Mouse (Mus musculus) stomach, embryonic 14.5 days (tissue): Measurements from ENCODE around the gene 1700012B07Rik. TPM values are rescaled to one million over a fixed set of nuclear protein-coding genes. Genes with fewer than 3 reads are reported as not detected.

Experiments
- ATAC-seq: fragments of 200-750 bp; cut with Nextera tagmentation; 2 replicates; pipeline ENCODE4 v1.8.0; 2017; ENCODE audit warnings: low read depth, moderate TSS enrichment; ENCODE audit not compliant: insufficient number of reproducible peaks, insufficient read depth, low FRiP score
- H3K27ac ChIP-seq: fragments of 300-500 bp; sonication (generic); 2 replicates; pipeline ENCODE4 v1.5.1; 2014; ENCODE audit warnings: mild to moderate bottlenecking, low read length, moderate library complexity, mixed read lengths
- H3K27me3 ChIP-seq: fragments of 300-500 bp; sonication (generic); 2 replicates; pipeline ENCODE4 v1.6.1; 2014; ENCODE audit warnings: low read length, control low read depth, mixed read lengths; ENCODE audit not compliant: control insufficient read depth, insufficient read depth
- H3K36me3 ChIP-seq: fragments of 300-500 bp; sonication (generic); 2 replicates; pipeline ENCODE4 v1.6.1; 2014; ENCODE audit warnings: mild to moderate bottlenecking, control low read depth, low read length, moderate library complexity, mixed read lengths; ENCODE audit not compliant: control insufficient read depth, insufficient read depth
- H3K4me1 ChIP-seq: fragments of 300-500 bp; sonication (generic); 2 replicates; pipeline ENCODE4 v1.6.1; 2014; ENCODE audit warnings: low read length, control low read depth, mixed read lengths; ENCODE audit not compliant: control insufficient read depth, insufficient read depth
- H3K4me2 ChIP-seq: fragments of 300-500 bp; sonication (generic); replicated peaks from 2 replicates; pipeline ENCODE4 v1.6.1; 2014; ENCODE audit warnings: low read depth, low read length, control low read depth
- H3K4me3 ChIP-seq: fragments of 300-500 bp; sonication (generic); 2 replicates; pipeline ENCODE4 v1.5.1; 2014; ENCODE audit warnings: low read depth, low read length, control low read depth
- H3K9ac ChIP-seq: fragments of 300-500 bp; sonication (generic); replicated peaks from 2 replicates; pipeline ENCODE4 v1.6.1; 2014; ENCODE audit warnings: low read depth, mild to moderate bottlenecking, control low read depth, low read length, moderate library complexity, mixed read lengths
- H3K9me3 ChIP-seq: fragments of 300-500 bp; sonication (generic); 2 replicates; pipeline ENCODE4 v1.6.1; 2016; ENCODE audit warnings: low read depth, low read length, control low read depth; ENCODE audit not compliant: control insufficient read depth
- WGBS: fragments of 180-500 bp; shearing (Covaris S2); extraction: QIAGEN DNeasy Blood & Tissue Kit; methylation state at CpG from one replicate; pipeline ENCODE4 v1.1.7; 2014; 5-methylcytosine and 5-hydroxymethylcytosine counted together
- polyA plus RNA-seq: library from polyadenylated mRNA; unstranded; fragments of >200 nt; fragmentation: Nextera tagmentation; extraction: Ambion mirVana; gene quantifications from 2 replicates; pipeline ENCODE4 v1.2.1, GENCODE M21; 2014

The 1700012B07Rik gene
- polyA plus RNA-seq, 1 experiment from 2014 or later = not detected

DNA sequence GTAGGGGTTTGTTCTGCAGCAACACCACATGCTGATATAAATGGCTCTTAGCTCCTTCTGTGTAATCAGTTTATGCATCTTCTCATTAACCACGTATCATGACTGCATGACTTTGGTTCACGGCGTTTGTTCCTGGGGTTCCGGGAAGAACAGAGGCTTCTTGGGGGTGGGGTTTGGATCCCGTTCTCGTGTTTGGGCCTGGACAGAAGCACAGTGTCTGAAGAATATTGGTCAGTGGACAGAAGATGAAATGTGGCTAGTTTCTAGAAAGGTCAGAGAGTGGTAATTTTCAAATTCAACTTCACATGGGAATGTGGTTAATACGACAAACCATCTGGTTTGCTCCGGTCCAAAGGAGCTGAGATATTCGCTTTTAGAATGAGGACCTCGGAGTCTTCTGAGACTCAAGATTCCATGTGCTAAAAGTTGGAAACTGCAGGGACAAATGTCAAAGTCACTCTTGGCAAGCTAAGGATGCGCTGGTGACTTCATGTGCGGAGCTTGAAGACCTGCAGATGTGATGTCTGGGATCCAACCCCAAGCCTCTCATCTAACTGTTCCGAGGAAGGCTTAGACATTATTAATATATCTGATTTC lies 35.3 kb downstream of the 1700012B07Rik start:
- no peak overlapping the region for H3K27ac ChIP-seq
- H3K4me1 ChIP-seq = no peaks in the 10 kb centered on the region
- H3K9me3 ChIP-seq = no peaks in the 10 kb centered on the region; the same call in 1 of the 2 replicates
- no peak for ATAC-seq
- H3K4me2 ChIP-seq = no peak overlapping the region
- no peak overlapping the region for H3K9ac ChIP-seq
- no peaks in the 10 kb centered on the region for H3K27me3 ChIP-seq
- no peaks in the 10 kb centered on the region for H3K36me3 ChIP-seq
- 85% methylated on average over 13 of the region's 13 CpGs for WGBS
- no peak overlapping the region for H3K4me3 ChIP-seq

DNA sequence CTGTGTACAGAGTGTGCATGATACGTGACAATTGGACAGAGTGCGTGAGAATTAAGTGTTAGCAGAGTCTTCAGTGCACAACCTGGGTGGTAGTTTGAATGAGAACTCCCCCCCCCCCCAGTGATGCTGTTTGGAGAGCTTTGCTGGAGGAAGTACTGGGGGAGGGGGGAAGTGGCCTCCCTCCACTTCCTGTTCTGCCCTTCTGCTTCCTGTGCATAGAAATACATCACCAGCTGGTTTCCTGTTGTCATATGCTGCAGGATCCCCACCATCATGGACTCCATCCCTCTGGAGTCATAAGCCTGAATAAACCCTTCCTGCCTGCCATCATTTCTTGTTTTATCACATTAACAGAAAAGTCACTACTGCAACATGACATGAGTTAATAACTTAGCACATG lies 35.9 kb downstream of the 1700012B07Rik start:
- H3K9me3 ChIP-seq = no peaks in the 10 kb centered on the region; the same call in 1 of the 2 replicates
- no peaks in the 10 kb centered on the region for H3K36me3 ChIP-seq
- H3K4me1 ChIP-seq = no peaks in the 10 kb centered on the region
- no peaks in the 10 kb centered on the region for H3K27me3 ChIP-seq
- no peak for ATAC-seq
- no peak overlapping the region for H3K27ac ChIP-seq
- no peak overlapping the region for H3K9ac ChIP-seq
- H3K4me3 ChIP-seq = no peak overlapping the region
- 94% methylated on average over 2 of the region's 2 CpGs for WGBS
- no peak overlapping the region for H3K4me2 ChIP-seq

DNA sequence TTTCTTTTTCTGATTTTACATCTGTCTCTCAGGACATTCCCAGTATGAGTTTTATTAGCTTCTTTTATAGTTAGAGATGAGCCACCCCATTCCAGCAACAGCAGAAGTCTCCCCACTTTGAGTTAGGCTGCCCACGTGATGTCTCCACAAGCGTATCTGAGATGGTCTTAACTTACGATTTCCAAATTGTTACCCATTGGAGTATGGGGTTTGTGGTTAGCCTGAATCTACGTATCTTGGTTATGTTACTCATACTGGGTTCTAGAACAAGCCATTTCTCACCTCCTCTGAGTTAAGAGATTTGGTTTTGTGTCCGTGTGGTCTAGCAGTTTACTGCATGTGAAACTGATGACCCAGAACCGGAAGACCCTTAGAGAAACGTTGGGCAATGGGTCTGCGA lies 37.6 kb downstream of the 1700012B07Rik start:
- H3K4me2 ChIP-seq = no peak overlapping the region
- no peak for ATAC-seq

DNA sequence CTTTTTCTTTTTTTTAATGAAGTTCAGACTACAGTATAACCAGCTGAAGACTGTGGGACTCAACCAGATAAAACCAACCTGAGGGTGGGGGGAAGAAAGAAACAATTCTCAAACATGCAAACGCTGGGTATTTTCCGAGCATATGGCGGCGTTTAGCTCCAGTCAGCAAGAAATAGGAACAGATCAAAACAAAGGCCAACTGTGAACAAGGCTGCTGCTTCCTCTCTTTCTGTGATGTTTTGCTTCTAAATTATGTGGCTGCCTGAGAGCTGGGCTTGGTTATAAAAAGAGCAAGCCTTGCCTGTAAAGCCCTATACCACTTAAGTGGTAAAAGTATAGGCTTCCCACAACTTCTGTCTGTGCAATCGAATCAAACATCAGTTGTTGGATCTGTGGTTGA lies 42.5 kb downstream of the 1700012B07Rik start:
- Histone ChIP-seq H3K9ac (no peak overlapping the region), H3K27me3 (no peaks in the 10 kb centered on the region), H3K27ac (no peak overlapping the region), H3K9me3 (no peaks in the 10 kb centered on the region), H3K4me2 (no peak overlapping the region), H3K4me1 (no peaks in the 10 kb centered on the region), H3K36me3 (no peaks in the 10 kb centered on the region), H3K4me3 (no peak overlapping the region)
- WGBS = 81% methylated on average over 5 of the region's 5 CpGs
- ATAC-seq = no peak

More for the DNA sequence above, 37.6 kb downstream of the 1700012B07Rik start:
- no peak overlapping the region for H3K9ac ChIP-seq
- no peaks in the 10 kb centered on the region for H3K4me1 ChIP-seq
- H3K27ac ChIP-seq = no peak overlapping the region
- no peaks in the 10 kb centered on the region; the same call in 1 of the 2 replicates for H3K9me3 ChIP-seq
- no peaks in the 10 kb centered on the region for H3K36me3 ChIP-seq
- H3K27me3 ChIP-seq = no peaks in the 10 kb centered on the region
- H3K4me3 ChIP-seq = no peak overlapping the region
- 84% methylated on average over 8 of the region's 8 CpGs for WGBS

DNA sequence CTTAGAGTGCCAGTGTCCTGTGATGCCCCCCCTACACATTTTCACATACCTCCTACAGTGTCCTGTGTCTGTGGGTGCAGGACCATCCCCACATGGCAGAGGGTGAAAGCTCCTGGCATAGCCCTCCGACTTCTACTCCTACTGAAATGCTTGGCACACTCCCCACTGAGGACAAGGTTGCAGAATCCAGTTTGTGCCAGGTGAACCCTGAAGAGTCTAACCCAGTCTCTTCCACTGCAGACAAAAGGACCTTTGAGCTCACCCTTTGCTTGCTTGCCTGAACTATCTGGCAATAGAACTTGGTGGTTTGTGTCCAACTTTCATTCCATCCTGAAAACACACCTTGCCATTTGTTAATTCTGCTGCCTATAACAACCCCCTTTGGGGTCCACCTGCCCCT lies 56.5 kb downstream of the 1700012B07Rik start:
- 75% methylated on average over 1 of the region's 1 CpGs for WGBS
- ATAC-seq = no peak
- H3K4me3 ChIP-seq = no peak overlapping the region
- no peaks in the 10 kb centered on the region for H3K36me3 ChIP-seq
- no peaks in the 10 kb centered on the region for H3K27me3 ChIP-seq
- H3K9ac ChIP-seq = no peak overlapping the region
- no peaks in the 10 kb centered on the region for H3K9me3 ChIP-seq
- no peak overlapping the region for H3K4me2 ChIP-seq
- H3K4me1 ChIP-seq = no peaks in the 10 kb centered on the region
- no peak overlapping the region for H3K27ac ChIP-seq

DNA sequence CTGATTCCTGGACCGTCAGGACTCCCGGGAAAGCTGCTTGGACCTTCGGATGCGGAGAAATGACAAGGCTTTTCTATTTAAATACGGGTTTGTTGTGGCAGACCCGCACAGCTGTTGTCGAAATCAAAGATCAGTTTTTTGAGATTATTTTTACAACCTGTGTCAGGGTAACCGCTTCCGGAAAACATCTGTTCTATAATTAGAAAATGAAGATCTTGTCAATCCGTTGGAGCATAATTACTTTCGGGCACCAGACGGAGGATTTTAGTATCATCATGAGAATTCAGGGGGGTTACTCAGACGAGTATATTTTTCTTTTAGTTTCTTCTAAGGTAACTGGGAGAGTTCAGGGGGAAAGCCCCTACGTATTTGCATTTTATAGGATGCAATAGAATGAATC lies 57.7 kb downstream of the 1700012B07Rik start:
- no peaks in the 10 kb centered on the region for H3K27me3 ChIP-seq
- H3K4me3 ChIP-seq = no peak overlapping the region
- WGBS = 85% methylated on average over 14 of the region's 14 CpGs
- H3K4me2 ChIP-seq = no peak overlapping the region
- H3K9me3 ChIP-seq = no peaks in the 10 kb centered on the region
- no peaks in the 10 kb centered on the region for H3K4me1 ChIP-seq
- no peaks in the 10 kb centered on the region for H3K36me3 ChIP-seq
- no peak overlapping the region for H3K9ac ChIP-seq
- no peak overlapping the region for H3K27ac ChIP-seq
- ATAC-seq = no peak

DNA sequence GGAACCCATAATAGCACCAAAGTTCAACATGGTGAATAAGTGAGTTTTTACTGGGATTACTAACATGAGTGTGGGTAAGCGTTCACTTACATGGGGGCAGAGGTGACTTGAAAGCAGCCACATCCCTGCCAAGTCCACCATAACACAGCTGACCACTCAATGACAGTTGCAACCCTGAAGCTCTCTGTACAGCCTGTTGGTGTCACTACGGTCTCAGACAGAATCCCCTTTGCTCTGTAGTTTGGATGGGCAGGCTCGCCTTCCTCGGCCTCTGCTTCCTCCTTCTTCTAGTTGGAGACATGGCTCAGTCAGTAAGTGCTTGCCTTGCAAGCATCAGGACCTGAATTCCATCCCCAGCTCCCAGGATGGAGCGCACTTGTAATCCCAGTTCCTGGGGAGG lies 58.8 kb downstream of the 1700012B07Rik start:
- no peaks in the 10 kb centered on the region for H3K9me3 ChIP-seq
- no peak overlapping the region for H3K4me2 ChIP-seq
- no peak overlapping the region for H3K27ac ChIP-seq
- no peak overlapping the region for H3K9ac ChIP-seq
- no peak for ATAC-seq
- no peaks in the 10 kb centered on the region for H3K27me3 ChIP-seq
- H3K4me1 ChIP-seq = no peaks in the 10 kb centered on the region
- no peak overlapping the region for H3K4me3 ChIP-seq
- H3K36me3 ChIP-seq = no peaks in the 10 kb centered on the region
- WGBS = 80% methylated on average over 5 of the region's 5 CpGs

DNA sequence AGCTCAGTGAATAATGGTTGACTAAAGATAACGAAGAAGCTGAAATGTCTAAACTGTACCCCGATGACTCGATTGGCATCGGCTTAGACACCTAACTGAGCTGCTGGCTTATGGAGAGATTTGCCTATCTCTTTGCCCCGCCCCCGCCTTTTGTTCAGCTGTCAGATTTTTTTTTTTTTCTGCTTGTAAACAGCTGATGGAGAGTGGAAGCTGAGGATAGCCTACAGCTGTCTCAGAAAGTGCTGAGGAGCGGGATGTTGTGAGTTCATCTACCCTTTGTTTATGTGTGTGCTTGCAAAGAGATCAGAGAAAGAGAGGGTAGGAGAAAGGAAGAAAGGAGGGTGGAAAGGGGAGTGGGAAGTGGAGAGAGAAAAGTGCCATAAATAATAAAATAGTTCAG lies 67.8 kb downstream of the 1700012B07Rik start:
- no peak overlapping the region for H3K4me3 ChIP-seq
- H3K27ac ChIP-seq = no peak overlapping the region
- no peaks in the 10 kb centered on the region for H3K36me3 ChIP-seq
- no peak overlapping the region for H3K4me2 ChIP-seq
- no peak for ATAC-seq
- H3K9me3 ChIP-seq = no peaks in the 10 kb centered on the region
- H3K9ac ChIP-seq = no peak overlapping the region
- H3K4me1 ChIP-seq = no peaks in the 10 kb centered on the region
- no peaks in the 10 kb centered on the region for H3K27me3 ChIP-seq
- WGBS = 83% methylated on average over 7 of the region's 7 CpGs

DNA sequence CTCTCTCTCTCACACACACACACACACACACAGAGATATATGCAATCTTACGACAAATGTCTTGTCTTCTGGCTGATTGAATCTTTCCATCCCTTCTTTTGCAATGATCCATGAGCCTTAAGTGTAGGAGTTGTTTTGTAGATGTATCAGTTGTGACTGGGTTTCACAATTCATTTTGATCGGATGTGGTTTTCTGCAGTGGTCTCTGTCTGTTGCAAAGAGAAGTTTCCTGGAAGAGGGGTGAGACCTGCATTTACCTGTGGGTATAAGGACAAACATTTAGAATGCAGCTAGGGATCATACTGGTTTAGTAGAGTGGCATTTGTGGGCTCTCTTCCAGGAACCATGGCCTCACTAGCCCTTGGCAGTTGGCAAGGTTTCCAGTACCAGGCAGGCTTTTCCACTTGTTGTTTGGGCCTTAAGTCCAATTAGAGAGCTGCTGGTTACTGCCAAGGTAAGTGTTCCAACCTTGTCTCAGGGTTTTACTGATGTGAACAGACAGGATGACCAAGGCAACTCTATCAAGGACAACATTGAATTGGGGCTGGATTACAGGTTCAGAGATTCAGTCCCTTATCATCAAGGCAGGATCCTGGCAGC lies 69.1 kb downstream of the 1700012B07Rik start:
- Histone ChIP-seq H3K9me3 (no peaks in the 10 kb centered on the region), H3K4me2 (no peak overlapping the region), H3K27me3 (no peaks in the 10 kb centered on the region), H3K4me3 (no peak overlapping the region), H3K27ac (no peak overlapping the region), H3K36me3 (no peaks in the 10 kb centered on the region), H3K4me1 (no peaks in the 10 kb centered on the region), H3K9ac (no peak overlapping the region)
- 94% methylated on average over 2 of the region's 2 CpGs for WGBS
- no peak for ATAC-seq
